Mouse (Mus musculus) frontal cortex, adult 2 months (tissue): ENCODE data around the gene Chd5. TPM values are rescaled to one million over a fixed set of nuclear protein-coding genes. Genes with fewer than 3 reads are reported as not detected.

Source experiments
- DNase-seq, 2 experiments: peaks; one replicate each; pipeline ENCODE4 v3.0.0; 2022; ENCODE audit warnings: low spot score in 1 of 2; ENCODE audit errors: extremely low spot score in 1 of 2
- polyA plus RNA-seq: library from polyadenylated mRNA; depleted of rRNA; stranded (reverse); fragments of >200 nt; gene quantifications from 2 replicates; pipeline ENCODE4 v1.2.3, GENCODE M21; 2012; rRNA removed

Chd5 gene
- polyA plus RNA-seq, 1 experiment = 77.9 TPM

- no peak for DNase-seq
Measured at GRCm38 (mm10) chr4:152424922-152425321, 86.5 kb downstream of the Chd5 start.

GRCm38 (mm10) chr4:152428259-152428658 lies 89.8 kb downstream of the Chd5 start:
- DNase-seq = peak in 1 of 2 experiments; percentile 59

- DNase-seq = peak in 1 of 2 experiments; percentile 72
Measured at GRCm38 (mm10) chr4:152432308-152432707, 93.9 kb downstream of the Chd5 start.

GRCm38 (mm10) chr4:152434836-152435235 lies 96.4 kb downstream of the Chd5 start:
- DNase-seq = peak; percentile 80 to 97

GRCm38 (mm10) chr4:152435255-152435654 lies 96.8 kb downstream of the Chd5 start:
- DNase-seq = peak in 1 of 2 experiments; percentile 87

Other genes starting within 250 kb of the Chd5 start
- 7.0 and 10.6 TPM in 2 replicates for gene Tnfrsf25, start 222.7 kb upstream of the Chd5 start, polyA plus RNA-seq
- gene Espn, start 186.3 kb upstream of the Chd5 start, polyA plus RNA-seq = 1.1 and 1.3 TPM in 2 replicates
- gene Hes2, start 179.8 kb upstream of the Chd5 start, polyA plus RNA-seq = not detected in 2 replicates
- gene Acot7, start 160.5 kb upstream of the Chd5 start, polyA plus RNA-seq = 304 and 344 TPM in 2 replicates
- 35.4 and 43.3 TPM in 2 replicates for gene Gpr153, start 64.4 kb upstream of the Chd5 start, polyA plus RNA-seq
- 0.38 and 0.71 TPM in 2 replicates for gene Hes3, start 47.0 kb upstream of the Chd5 start, polyA plus RNA-seq
- gene Icmt, start 41.4 kb upstream of the Chd5 start, polyA plus RNA-seq = 32.7 and 34.2 TPM in 2 replicates
- 20.9 and 23.3 TPM in 2 replicates for gene Rnf207, start 19.7 kb upstream of the Chd5 start, polyA plus RNA-seq
- gene Rpl22, start 12.9 kb upstream of the Chd5 start, polyA plus RNA-seq = 192 and 232 TPM in 2 replicates
- 13.6 and 13.8 TPM in 2 replicates for gene Nphp4, start 138.1 kb downstream of the Chd5 start, polyA plus RNA-seq
- gene Kcnab2, start 139.2 kb downstream of the Chd5 start, polyA plus RNA-seq = 192 and 194 TPM in 2 replicates